Mouse (Mus musculus): ENCODE measurements around the gene Il12rb1.

- TF ChIP-seq POLR2A (IDR thresholded peaks at IDR 0.05; ENCODE audit: low read depth, low read length) (no peak), CTCF (IDR thresholded peaks at IDR 0.05; ENCODE audit: extremely low read depth, insufficient read length, insufficient replicate concordance, low read depth, low read length) (no peak)
Measured at GRCm38 (mm10) chr8:70765329-70765728, 42.9 kb upstream of the Il12rb1 start.

Measured in small intestine, adult 2 months (tissue).